Mouse (Mus musculus) neural tube, embryonic 15.5 days (tissue): ENCODE measurements around the gene Serpina6. TPM values are rescaled to one million over a fixed set of nuclear protein-coding genes. Genes with fewer than 3 reads are reported as not detected.

Experiments
- ATAC-seq: fragments of 200-750 bp; cut with Nextera tagmentation; 2 replicates; pipeline ENCODE4 v1.8.0; 2017; ENCODE audit warnings: mild to moderate bottlenecking, moderate TSS enrichment, moderate library complexity; ENCODE audit not compliant: low FRiP score
- H3K27ac ChIP-seq: fragments of 300-500 bp; sonication (generic); replicated peaks from 2 replicates; pipeline ENCODE4 v1.5.1; 2015; ENCODE audit warnings: mild to moderate bottlenecking, inconsistent platforms
- H3K27me3 ChIP-seq: fragments of 300-500 bp; sonication (generic); replicated peaks from 2 replicates; pipeline ENCODE4 v1.6.1; 2015; ENCODE audit warnings: inconsistent platforms
- H3K36me3 ChIP-seq: fragments of 300-500 bp; sonication (generic); 2 replicates; pipeline ENCODE4 v1.6.1; 2015; ENCODE audit warnings: inconsistent platforms
- H3K4me1 ChIP-seq: fragments of 300-500 bp; sonication (generic); 2 replicates; pipeline ENCODE4 v1.6.1; 2015; ENCODE audit warnings: inconsistent platforms
- H3K4me2 ChIP-seq: fragments of 300-500 bp; sonication (generic); 2 replicates; pipeline ENCODE4 v1.6.1; 2015; ENCODE audit warnings: inconsistent platforms, mild to moderate bottlenecking, moderate library complexity
- H3K4me3 ChIP-seq: fragments of 300-500 bp; sonication (generic); replicated peaks from 2 replicates; pipeline ENCODE4 v1.5.1; 2015; ENCODE audit warnings: mild to moderate bottlenecking, inconsistent platforms
- H3K9ac ChIP-seq: fragments of 300-500 bp; sonication (generic); replicated peaks from 2 replicates; pipeline ENCODE4 v1.6.1; 2015; ENCODE audit warnings: mild to moderate bottlenecking, inconsistent platforms
- H3K9me3 ChIP-seq: fragments of 300-500 bp; sonication (generic); replicated peaks from 2 replicates; pipeline ENCODE4 v1.6.1; 2016; ENCODE audit warnings: inconsistent platforms
- WGBS: fragments of 180-500 bp; shearing (Covaris S2); methylation state at CpG from one replicate; pipeline ENCODE4 v1.1.7; 2015; ENCODE audit warnings: mixed read lengths; 5-methylcytosine and 5-hydroxymethylcytosine counted together
- polyA plus RNA-seq: library from polyadenylated mRNA; unstranded; fragments of >200 nt; fragmentation: Nextera tagmentation; extraction: Ambion mirVana; gene quantifications from 2 replicates; pipeline ENCODE4 v1.2.1, GENCODE M21; 2015

Gene Serpina6
- polyA plus RNA-seq, 1 experiment from 2014 or later = 0.42 TPM

DNA sequence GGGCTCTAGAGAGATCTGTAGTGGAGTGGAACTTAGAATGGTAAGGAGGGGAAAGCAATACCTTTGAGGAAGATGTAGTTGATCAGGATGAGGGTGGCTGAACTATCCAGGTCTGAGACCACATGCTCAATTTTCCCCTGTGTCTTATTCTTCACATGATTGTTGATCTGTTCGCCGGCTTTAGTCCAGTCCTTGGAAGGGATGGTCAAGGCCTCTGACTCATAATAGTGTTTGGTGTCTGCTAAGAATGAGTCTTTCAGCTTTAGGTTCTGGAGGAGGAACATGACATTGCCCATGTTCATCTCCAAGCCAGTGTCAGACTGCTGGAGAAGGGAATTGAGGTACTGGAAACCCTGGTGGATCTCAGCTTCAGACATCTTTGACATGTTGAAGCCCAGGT lies 3.2 kb downstream of the Serpina6 start:
- no peak overlapping the region for H3K4me3 ChIP-seq
- ATAC-seq = no peak
- 97% methylated on average over 2 of the region's 2 CpGs for WGBS
- no peaks in the 10 kb centered on the region for H3K36me3 ChIP-seq
- H3K4me1 ChIP-seq = no peaks in the 10 kb centered on the region
- H3K27ac ChIP-seq = no peak overlapping the region
- H3K4me2 ChIP-seq = no peak overlapping the region
- no peak overlapping the region for H3K9ac ChIP-seq
- no peaks in the 10 kb centered on the region for H3K9me3 ChIP-seq
- no peaks in the 10 kb centered on the region for H3K27me3 ChIP-seq

GRCm38 (mm10) chr12:103646314-103646713 lies 10.7 kb downstream of the Serpina6 start:
- Histone ChIP-seq H3K4me1 (no peaks in the 10 kb centered on the region), H3K27ac (no peak overlapping the region), H3K9me3 (no peaks in the 10 kb centered on the region), H3K4me2 (no peak overlapping the region), H3K9ac (no peak overlapping the region), H3K4me3 (no peak overlapping the region), H3K36me3 (no peaks in the 10 kb centered on the region), H3K27me3 (no peaks in the 10 kb centered on the region)
- ATAC-seq = no peak
- WGBS = 87% methylated on average over 2 of the region's 2 CpGs

- no peaks in the 10 kb centered on the region for H3K27me3 ChIP-seq
- WGBS = 45% methylated on average over 5 of the region's 5 CpGs
Observed at GRCm38 (mm10) chr12:103644601-103645000, 12.4 kb downstream of the Serpina6 start.

GRCm38 (mm10) chr12:103643818-103644217 lies 13.2 kb downstream of the Serpina6 start:
- no peaks in the 10 kb centered on the region for H3K9me3 ChIP-seq
- H3K4me3 ChIP-seq = no peak overlapping the region
- H3K4me1 ChIP-seq = no peaks in the 10 kb centered on the region
- H3K36me3 ChIP-seq = no peaks in the 10 kb centered on the region
- ATAC-seq = no peak
- no peaks in the 10 kb centered on the region for H3K27me3 ChIP-seq
- H3K27ac ChIP-seq = no peak overlapping the region
- no peak overlapping the region for H3K9ac ChIP-seq
- 84% methylated on average over 3 of the region's 3 CpGs for WGBS
- H3K4me2 ChIP-seq = no peak overlapping the region

More at GRCm38 (mm10) chr12:103644601-103645000, 12.4 kb downstream of the Serpina6 start:
- no peak for ATAC-seq
- Histone ChIP-seq H3K4me3 (no peak overlapping the region), H3K4me2 (no peak overlapping the region), H3K9ac (no peak overlapping the region), H3K27ac (no peak overlapping the region), H3K4me1 (no peaks in the 10 kb centered on the region), H3K9me3 (no peaks in the 10 kb centered on the region), H3K36me3 (no peaks in the 10 kb centered on the region)

DNA sequence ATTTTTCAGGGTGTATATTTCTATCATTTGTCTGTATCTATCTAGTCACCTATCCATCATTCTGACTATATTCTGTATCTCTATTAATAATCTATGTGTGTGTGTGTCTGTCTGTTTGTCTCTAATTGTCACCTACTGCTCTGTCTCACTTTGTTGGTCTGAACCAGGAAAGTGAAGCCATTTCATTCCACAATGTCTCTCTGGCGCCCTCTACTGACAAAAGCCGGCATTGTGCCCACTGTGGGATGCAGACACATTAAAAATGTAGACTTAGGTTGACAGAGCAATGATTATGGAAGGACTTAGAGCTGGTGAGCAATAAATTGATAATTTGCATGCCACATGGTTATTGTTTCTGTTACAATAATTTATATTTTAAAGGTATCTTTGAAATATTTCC lies 13.7 kb downstream of the Serpina6 start:
- Histone ChIP-seq H3K9ac (no peak overlapping the region), H3K27ac (no peak overlapping the region), H3K4me2 (no peak overlapping the region), H3K27me3 (no peaks in the 10 kb centered on the region), H3K4me3 (no peak overlapping the region), H3K36me3 (no peaks in the 10 kb centered on the region), H3K4me1 (no peaks in the 10 kb centered on the region), H3K9me3 (no peaks in the 10 kb centered on the region)
- ATAC-seq = peak; percentile 38; the same call in 1 of the 2 replicates
- WGBS = 0% methylated on average over 2 of the region's 2 CpGs

DNA sequence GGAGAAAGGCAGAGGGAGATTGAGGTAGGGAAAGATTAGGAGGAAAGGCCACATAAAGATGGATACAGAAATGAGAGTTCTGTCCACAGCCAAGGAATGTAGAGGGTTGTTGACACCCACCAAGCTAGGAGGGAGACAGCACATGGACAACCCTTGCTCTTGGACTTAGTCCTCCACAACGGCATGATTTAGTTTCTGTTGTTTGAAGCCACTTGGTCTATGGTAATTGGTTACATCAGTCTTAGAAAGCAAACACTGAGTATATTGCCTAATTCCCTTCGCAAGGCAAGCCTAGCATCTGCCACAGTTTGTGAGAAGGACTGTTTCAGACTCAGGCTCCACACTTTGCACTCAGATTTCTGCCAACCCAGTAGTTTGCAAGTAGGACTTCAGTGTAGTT lies 21.2 kb downstream of the Serpina6 start:
- Histone ChIP-seq H3K27ac (no peak overlapping the region), H3K27me3 (no peaks in the 10 kb centered on the region), H3K4me3 (no peak overlapping the region), H3K9ac (no peak overlapping the region), H3K4me2 (no peak overlapping the region), H3K9me3 (no peaks in the 10 kb centered on the region), H3K4me1 (no peaks in the 10 kb centered on the region), H3K36me3 (no peaks in the 10 kb centered on the region)
- 93% methylated on average over 2 of the region's 2 CpGs for WGBS
- ATAC-seq = no peak

GRCm38 (mm10) chr12:103634430-103634829 lies 22.6 kb downstream of the Serpina6 start:
- ATAC-seq = no peak
- Histone ChIP-seq H3K27ac (no peak overlapping the region), H3K27me3 (no peaks in the 10 kb centered on the region)

GRCm38 (mm10) chr12:103631203-103631612 lies 25.8 kb downstream of the Serpina6 start, which contains the start of gene Serpina10:
TSS of gene Serpina10 (minus strand) at chr12:103631444.
- Histone ChIP-seq H3K4me1 (no peaks in the 10 kb centered on the region), H3K9ac (no peak within 1 kb of the TSS), H3K4me3 (no peak within 1 kb of the TSS), H3K4me2 (no peak within 1 kb of the TSS), H3K36me3 (no peaks in the 10 kb centered on the region), H3K9me3 (no peaks in the 10 kb centered on the region), H3K27me3 (no peaks in the 10 kb centered on the region), H3K27ac (no peak within 1 kb of the TSS)
- 80% methylated on average over 3 of the region's 3 CpGs for WGBS
- no peak for ATAC-seq

More at GRCm38 (mm10) chr12:103634430-103634829, 22.6 kb downstream of the Serpina6 start:
- H3K4me1 ChIP-seq = no peaks in the 10 kb centered on the region
- H3K9ac ChIP-seq = no peak overlapping the region
- no peak overlapping the region for H3K4me3 ChIP-seq
- no peaks in the 10 kb centered on the region for H3K36me3 ChIP-seq
- 75% methylated on average over 2 of the region's 2 CpGs for WGBS
- H3K4me2 ChIP-seq = no peak overlapping the region
- no peaks in the 10 kb centered on the region for H3K9me3 ChIP-seq

DNA sequence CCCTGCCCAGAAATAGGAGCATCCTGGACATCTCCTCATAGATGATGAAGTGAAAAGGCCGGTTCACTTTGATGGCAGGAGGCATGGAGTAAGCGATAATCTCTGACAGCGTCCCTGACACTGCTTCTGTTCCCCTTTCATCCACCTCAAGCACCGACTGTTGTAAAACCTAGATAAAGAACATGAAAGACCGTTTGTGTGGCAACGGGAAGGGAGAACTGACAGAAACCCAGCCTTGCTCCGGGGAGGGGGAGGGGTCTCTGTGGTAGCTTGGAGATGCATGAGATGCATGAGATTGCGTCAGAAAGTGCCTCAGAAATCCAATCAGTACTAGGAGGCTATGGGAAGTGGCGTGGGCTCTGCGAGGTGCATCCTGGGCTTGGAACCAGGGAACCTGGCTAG lies 40.2 kb downstream of the Serpina6 start:
- WGBS = 88% methylated on average over 10 of the region's 10 CpGs
- no peak for ATAC-seq
- no peak overlapping the region for H3K4me3 ChIP-seq
- H3K36me3 ChIP-seq = 0 out of 2 replicates have a peak, but pooled peaks cover 2% of the 10 kb centered on the region
- H3K4me2 ChIP-seq = no peak overlapping the region
- H3K27me3 ChIP-seq = no peaks in the 10 kb centered on the region
- H3K9ac ChIP-seq = no peak overlapping the region
- H3K9me3 ChIP-seq = no peaks in the 10 kb centered on the region
- H3K27ac ChIP-seq = no peak overlapping the region
- H3K4me1 ChIP-seq = no peaks in the 10 kb centered on the region

GRCm38 (mm10) chr12:103615734-103616133 lies 41.3 kb downstream of the Serpina6 start:
- no peak for ATAC-seq
- no peak overlapping the region for H3K4me3 ChIP-seq
- no peaks in the 10 kb centered on the region for H3K9me3 ChIP-seq
- no peaks in the 10 kb centered on the region for H3K4me1 ChIP-seq
- H3K9ac ChIP-seq = no peak overlapping the region
- H3K36me3 ChIP-seq = peaks cover 2% of the 10 kb centered on the region; the same call in 1 of the 2 replicates
- no peak overlapping the region for H3K27ac ChIP-seq
- no peaks in the 10 kb centered on the region for H3K27me3 ChIP-seq
- WGBS = 80% methylated on average over 4 of the region's 4 CpGs
- H3K4me2 ChIP-seq = no peak overlapping the region

- Histone ChIP-seq H3K4me1 (no peaks in the 10 kb centered on the region), H3K36me3 (peaks cover 2% of the 10 kb centered on the region; the same call in 1 of the 2 replicates), H3K9ac (no peak overlapping the region), H3K4me2 (no peak overlapping the region), H3K27me3 (no peaks in the 10 kb centered on the region), H3K27ac (no peak overlapping the region), H3K9me3 (no peaks in the 10 kb centered on the region), H3K4me3 (no peak overlapping the region)
- ATAC-seq = no peak
- WGBS = 94% methylated on average over 1 of the region's 1 CpGs
Observed at GRCm38 (mm10) chr12:103615141-103615540, 41.9 kb downstream of the Serpina6 start.

GRCm38 (mm10) chr12:103601839-103602238 lies 55.2 kb downstream of the Serpina6 start:
- H3K27ac ChIP-seq = no peak overlapping the region
- no peaks in the 10 kb centered on the region for H3K4me1 ChIP-seq
- H3K27me3 ChIP-seq = no peaks in the 10 kb centered on the region
- H3K4me3 ChIP-seq = no peak overlapping the region
- no peaks in the 10 kb centered on the region for H3K9me3 ChIP-seq
- H3K4me2 ChIP-seq = no peak overlapping the region
- H3K36me3 ChIP-seq = no peaks in the 10 kb centered on the region
- no peak overlapping the region for H3K9ac ChIP-seq
- 87% methylated on average over 3 of the region's 3 CpGs for WGBS
- ATAC-seq = no peak

DNA sequence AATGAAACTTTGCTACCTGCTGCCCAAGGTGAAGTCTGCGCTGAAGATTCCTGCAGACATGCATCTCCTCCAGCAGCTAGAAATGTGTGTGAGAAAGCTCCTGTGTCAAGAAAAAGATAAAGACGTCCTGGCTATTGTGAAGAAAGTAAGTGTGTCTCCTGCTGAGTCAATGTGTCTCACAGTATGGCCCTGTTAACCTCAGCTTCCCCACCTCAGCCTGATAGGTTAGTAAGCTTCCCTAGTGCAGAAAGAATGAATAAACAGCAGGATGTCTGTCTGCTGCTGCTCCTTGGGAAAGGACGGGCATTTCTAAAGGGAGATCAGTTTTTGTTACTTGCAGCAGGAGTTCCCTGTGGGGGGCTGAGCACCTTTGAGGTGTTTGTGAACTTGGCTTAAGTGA lies 56.6 kb downstream of the Serpina6 start:
- no peak overlapping the region for H3K27ac ChIP-seq
- no peak overlapping the region for H3K4me2 ChIP-seq
- H3K9ac ChIP-seq = no peak overlapping the region
- no peaks in the 10 kb centered on the region for H3K4me1 ChIP-seq
- 29% methylated on average over 3 of the region's 3 CpGs for WGBS
- H3K9me3 ChIP-seq = no peaks in the 10 kb centered on the region
- no peak overlapping the region for H3K4me3 ChIP-seq
- H3K27me3 ChIP-seq = no peaks in the 10 kb centered on the region
- no peaks in the 10 kb centered on the region for H3K36me3 ChIP-seq
- ATAC-seq = no peak
